Mouse (Mus musculus): Measurements from ENCODE around the gene Rdh12.

Gene Rdh12

DNA sequence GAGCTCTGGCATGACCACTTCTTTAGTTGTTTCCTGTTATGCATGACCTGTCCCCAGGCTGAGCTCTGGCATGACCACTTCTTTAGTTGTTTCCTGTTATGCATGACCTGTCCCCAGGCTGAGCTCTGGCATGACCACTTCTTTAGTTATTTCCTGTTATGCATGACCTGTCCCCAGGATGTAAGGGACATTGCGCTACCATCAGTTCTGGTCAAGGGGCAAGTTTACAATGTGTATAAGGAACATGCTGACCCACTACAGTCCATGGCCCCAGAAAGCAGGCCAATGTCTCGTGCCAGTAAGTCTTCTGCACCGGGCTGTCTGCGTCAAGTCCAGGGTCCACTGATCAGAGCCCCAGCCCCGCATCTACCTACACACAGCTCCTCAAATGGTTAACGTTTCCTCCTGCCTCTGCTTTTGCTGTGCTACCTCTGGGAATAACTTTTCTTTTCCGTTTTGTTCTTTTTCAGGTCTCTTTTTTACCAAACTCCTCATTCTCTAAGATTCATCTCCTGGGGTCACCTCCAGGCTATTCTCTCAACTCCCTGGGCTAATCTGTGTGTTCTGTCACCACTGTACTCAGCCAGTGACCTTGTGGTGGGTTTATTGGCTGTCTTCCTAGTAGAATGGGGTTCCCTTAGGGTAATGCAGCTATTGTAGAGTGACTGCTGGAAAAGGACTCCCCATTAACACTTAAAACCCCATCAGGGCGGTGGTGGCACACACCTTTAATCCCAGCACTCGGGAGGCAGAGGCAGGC is 44.8 kb downstream of the Rdh12 start:
- no peak for DNase-seq

- no peak for DNase-seq
Measured at GRCm38 (mm10) chr12:79254975-79255374, 46.3 kb downstream of the Rdh12 start.

DNA sequence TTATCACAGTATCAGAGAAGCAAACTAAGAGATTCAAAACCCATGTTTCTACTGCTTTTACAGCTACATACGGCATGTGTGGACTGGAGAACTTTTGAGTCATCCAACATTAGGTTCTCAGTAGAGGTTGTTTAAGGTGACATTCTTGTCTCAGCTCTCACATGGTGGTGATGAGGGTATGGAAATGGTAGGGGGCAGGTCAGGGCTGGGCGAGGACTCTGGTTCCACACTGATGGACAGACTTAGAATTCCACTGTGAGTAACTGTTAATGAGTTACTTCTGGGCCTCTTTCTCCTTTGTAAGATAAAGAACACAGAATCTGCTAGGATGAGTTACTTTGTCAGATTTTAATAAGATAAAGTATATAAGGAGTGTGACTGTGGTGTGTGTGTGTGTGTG is 51.4 kb downstream of the Rdh12 start:
- no peak for DNase-seq

GRCm38 (mm10) chr12:79261035-79261434 is 52.3 kb downstream of the Rdh12 start:
- peak; percentile 24 for DNase-seq

Measured in lung, postnatal 10 days (tissue).